In genomic region chr7:125393228-125393627, GRCm38 (mm10) we compare ENCODE assay signal across 8 mouse cellular contexts. TPM values are rescaled to one million over a fixed set of nuclear protein-coding genes. Genes with fewer than 3 reads are reported as not detected.
DNase-seq lines count a peak whose midpoint lies in the region; ATAC-seq and TF ChIP-seq lines count a peak whose summit lies in the region.

No protein-coding gene starts in this region.

- WGBS in heart, adult 2 months: 2% methylated on average over 16 of the region's 16 CpGs
- 1% methylated on average over 16 of the region's 16 CpGs for WGBS in embryonic facial prominence, embryonic 12.5 days
- WGBS in intestine, embryonic 15.5 days: under 1% methylated on average over 16 of the region's 16 CpGs

- no peak for TF ChIP-seq CTCF in heart, adult 2 months (IDR thresholded peaks at IDR 0.05)
- TF ChIP-seq CTCF in C2C12 (IDR thresholded peaks at IDR 0.05; ENCODE audit: control insufficient read depth, insufficient read depth, insufficient read length): no peak

- intact Hi-C loops in heart, adult 2 months (cut with DNase I): loop anchor here (1.0 to 5.0 kb wide), 2 partner anchors 1011 to 1264 kb away; no protein-coding TSS in a partner anchor

- H3K79me3 ChIP-seq in C2C12 (ENCODE audit: low read depth): no peaks in the 10 kb centered on the region

- H3K9ac ChIP-seq in heart, adult 2 months (ENCODE audit: low read depth, low read length): no peak overlapping the region
- H3K9ac ChIP-seq in embryonic facial prominence, embryonic 12.5 days: peak overlapping the region; percentile 44; the same call in 1 of the 2 replicates
- peak overlapping the region; percentile 37 for H3K9ac ChIP-seq in intestine, embryonic 15.5 days

- no peaks in the 10 kb centered on the region for H3K27me3 ChIP-seq in heart, adult 2 months (ENCODE audit: control insufficient read depth, insufficient read depth, low read length)
- H3K27me3 ChIP-seq in C2C12 (ENCODE audit: control insufficient read depth, insufficient read depth, insufficient read length): peaks cover 8% of the 10 kb centered on the region
- no peaks in the 10 kb centered on the region for H3K27me3 ChIP-seq in embryonic facial prominence, embryonic 12.5 days
- no peaks in the 10 kb centered on the region for H3K27me3 ChIP-seq in intestine, embryonic 15.5 days (replicated peaks)

- H3K79me2 ChIP-seq in heart, adult 2 months (replicated peaks; ENCODE audit: control insufficient read depth, insufficient read depth, low read length): no peaks in the 10 kb centered on the region
- H3K79me2 ChIP-seq in C2C12 (ENCODE audit: control insufficient read depth, insufficient read depth): no peaks in the 10 kb centered on the region

- peak in 1 of 2 experiments; percentile 29 for DNase-seq in heart, adult 2 months
- no peak for DNase-seq in heart, adult 18-20 months
- peak; percentile 31 for DNase-seq in naive thymus-derived CD4-positive, alpha-beta T cell, adult 2 months (ENCODE audit: low read depth)
- DNase-seq in layer of hippocampus, postnatal 36 days: no peak
- no peak for DNase-seq in urinary bladder, postnatal 36 days (ENCODE audit: low spot score in 2 of 2)

- peak; percentile 62 for ATAC-seq in embryonic facial prominence, embryonic 12.5 days (ENCODE audit: insufficient number of reproducible peaks, insufficient read depth, low FRiP score, low TSS enrichment)
- peak; percentile 66 for ATAC-seq in intestine, embryonic 15.5 days

- H3ac ChIP-seq in C2C12 (ENCODE audit: control insufficient read depth, insufficient read length, low read depth): peak overlapping the region; percentile 34

- peaks cover 2% of the 10 kb centered on the region; the same call in 1 of the 2 replicates for H3K4me1 ChIP-seq in heart, adult 2 months (ENCODE audit: control insufficient read depth, insufficient read depth, low read length)
- H3K4me1 ChIP-seq in embryonic facial prominence, embryonic 12.5 days: 0 out of 2 replicates have a peak, but pooled peaks cover 5% of the 10 kb centered on the region
- 0 out of 2 replicates have a peak, but pooled peaks cover 5% of the 10 kb centered on the region for H3K4me1 ChIP-seq in intestine, embryonic 15.5 days (replicated peaks)

- H3K4me2 ChIP-seq in embryonic facial prominence, embryonic 12.5 days (replicated peaks): peak overlapping the region; percentile 56
- H3K4me2 ChIP-seq in intestine, embryonic 15.5 days (replicated peaks): peak overlapping the region; percentile 85

- no peaks in the 10 kb centered on the region for H3K36me3 ChIP-seq in heart, adult 2 months (ENCODE audit: control insufficient read depth, insufficient read depth, low read length)
- no peaks in the 10 kb centered on the region for H3K36me3 ChIP-seq in C2C12 (ENCODE audit: control insufficient read depth, insufficient read depth)
- H3K36me3 ChIP-seq in embryonic facial prominence, embryonic 12.5 days: no peaks in the 10 kb centered on the region
- no peaks in the 10 kb centered on the region for H3K36me3 ChIP-seq in intestine, embryonic 15.5 days

- no peak overlapping the region; the same call in 1 of the 2 replicates for H3K27ac ChIP-seq in heart, adult 2 months
- peak overlapping the region; percentile 47 for H3K27ac ChIP-seq in embryonic facial prominence, embryonic 12.5 days
- no peak overlapping the region for H3K27ac ChIP-seq in intestine, embryonic 15.5 days

- H3K4me3 ChIP-seq in heart, adult 2 months: peak overlapping the region; percentile 34; the same call in 1 of the 2 replicates
- H3K4me3 ChIP-seq in C2C12 (ENCODE audit: insufficient read depth, poor library complexity, severe bottlenecking): no peak overlapping the region
- peak overlapping the region; percentile 39 for H3K4me3 ChIP-seq in embryonic facial prominence, embryonic 12.5 days
- H3K4me3 ChIP-seq in intestine, embryonic 15.5 days (replicated peaks): peak overlapping the region; percentile 35

- TF ChIP-seq EP300 in heart, adult 2 months (IDR thresholded peaks at IDR 0.05; ENCODE audit: insufficient read depth, low read depth, low read length): no peak

- no peaks in the 10 kb centered on the region for H3K9me3 ChIP-seq in embryonic facial prominence, embryonic 12.5 days
- H3K9me3 ChIP-seq in intestine, embryonic 15.5 days: no peaks in the 10 kb centered on the region

- no peak for TF ChIP-seq POLR2A in heart, adult 2 months (IDR thresholded peaks at IDR 0.05; ENCODE audit: insufficient read depth, low read depth, low read length)

TF ChIP-seq in C2C12, 6 proteins besides CTCF, POLR2A, EP300 and RAD21:
- TF ChIP-seq MYOG (IDR thresholded peaks at IDR 0.05; ENCODE audit: control insufficient read depth, extremely low read depth, insufficient read length) (no peak), CEBPB (IDR thresholded peaks at IDR 0.05; ENCODE audit: low read depth) (no peak), USF1 (IDR thresholded peaks at IDR 0.05; ENCODE audit: low read depth) (no peak), MAX (IDR thresholded peaks at IDR 0.05) (no peak), FOSL1 (IDR thresholded peaks at IDR 0.05; ENCODE audit: insufficient read depth, low read length, poor library complexity, severe bottlenecking) (no peak), MYOD1 (IDR thresholded peaks at IDR 0.05; ENCODE audit: control insufficient read depth, insufficient read length, low read depth) (no peak)

RNA-seq across cellular contexts. Expression of gene Kdm8, which starts 51.2 kb away (rescaled TPM):
- 1 to 10 TPM; 3.0 to 4.4 TPM for total RNA-seq in heart, adult 2 months (2021)
- 4.6 and 5.2 TPM in 2 replicates for polyA plus RNA-seq in heart, adult 2 months (2012; rRNA removed)
- total RNA-seq in heart, adult 18-20 months (2021): 1 to 10 TPM; 3.6 to 5.2 TPM
- 10.3 TPM for polyA plus RNA-seq in C2C12 (2012; fragmentation: generic; extraction: Trizol)
- polyA plus RNA-seq in embryonic facial prominence, embryonic 12.5 days (2016; fragmentation: Nextera tagmentation; extraction: Ambion mirVana): 11.8 and 12.1 TPM in 2 replicates
- 9.0 and 10.0 TPM in 2 replicates for polyA plus RNA-seq in intestine, embryonic 15.5 days (2015; fragmentation: Nextera tagmentation; extraction: Ambion mirVana)
- total RNA-seq in layer of hippocampus, postnatal 36 days (2021): 1 to 10 TPM; 3.5 to 3.9 TPM
